Mouse (Mus musculus) urinary bladder, postnatal 14 days (tissue): Measurements from ENCODE around the gene Dis3l2.

Source experiments
- DNase-seq: peaks from one replicate; pipeline ENCODE4 v3.0.0; 2021; ENCODE audit warnings: low spot score

The Dis3l2 gene

GRCm38 (mm10) chr1:86916355-86916984 lies 212.9 kb downstream of the Dis3l2 start:
- no peak for DNase-seq

GRCm38 (mm10) chr1:86925776-86926175 lies 222.2 kb downstream of the Dis3l2 start:
- no peak for DNase-seq

DNA sequence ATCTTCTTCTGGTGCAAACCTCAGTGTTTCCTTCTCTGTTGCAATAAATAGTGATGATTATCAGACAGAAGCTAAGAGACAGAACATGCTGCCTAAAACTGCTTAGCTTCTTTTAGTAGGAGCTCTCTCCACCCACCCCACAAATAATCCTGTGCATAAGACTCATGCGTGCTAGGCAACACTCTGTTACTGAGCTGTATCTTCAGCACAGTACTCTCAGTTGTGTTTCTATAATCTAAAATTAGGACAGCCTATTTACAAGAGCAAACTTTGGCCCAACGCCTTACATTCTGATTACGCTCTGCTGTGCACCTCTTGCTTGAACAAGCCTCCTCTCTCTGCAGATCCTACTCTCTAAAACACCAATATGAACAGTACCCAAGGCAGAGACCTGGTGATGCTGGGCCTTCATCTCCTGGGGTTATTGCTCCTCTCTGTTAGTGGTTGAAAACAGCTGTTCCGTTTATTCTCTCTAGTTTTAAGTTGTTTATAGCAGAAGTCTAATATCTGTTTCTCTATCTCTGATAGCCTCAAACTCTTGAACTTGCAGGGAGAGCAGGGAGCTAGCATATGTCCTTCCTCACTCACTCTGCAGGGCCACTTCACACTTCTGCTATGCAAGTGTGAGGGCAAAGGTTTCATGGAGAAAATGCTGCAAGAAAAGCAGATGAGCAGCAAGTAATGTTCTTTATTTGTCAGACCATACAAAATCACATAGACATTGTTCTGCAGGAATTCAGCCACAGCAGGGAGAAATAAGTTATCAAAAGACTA lies 228.2 kb downstream of the Dis3l2 start:
- no peak for DNase-seq

DNA sequence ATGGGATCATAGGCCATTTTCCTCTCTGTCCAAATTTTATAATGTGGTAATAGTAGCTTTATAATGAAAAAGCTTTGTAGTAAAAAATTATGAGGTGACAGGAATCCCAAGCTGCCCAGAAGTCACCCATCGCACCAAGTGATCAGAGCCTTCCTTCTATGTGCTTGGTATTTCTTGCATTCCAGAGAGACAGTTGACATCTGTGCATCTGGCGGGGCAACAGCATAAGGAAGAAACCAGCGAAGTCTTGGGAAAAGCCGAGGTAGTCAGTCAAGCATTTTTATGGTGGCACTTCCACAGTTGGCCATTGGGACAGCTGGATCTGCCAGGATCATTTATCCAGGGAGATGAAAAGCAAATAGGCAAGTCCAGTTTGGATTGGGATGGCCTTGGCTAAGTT lies 229.2 kb downstream of the Dis3l2 start:
- no peak for DNase-seq

DNA sequence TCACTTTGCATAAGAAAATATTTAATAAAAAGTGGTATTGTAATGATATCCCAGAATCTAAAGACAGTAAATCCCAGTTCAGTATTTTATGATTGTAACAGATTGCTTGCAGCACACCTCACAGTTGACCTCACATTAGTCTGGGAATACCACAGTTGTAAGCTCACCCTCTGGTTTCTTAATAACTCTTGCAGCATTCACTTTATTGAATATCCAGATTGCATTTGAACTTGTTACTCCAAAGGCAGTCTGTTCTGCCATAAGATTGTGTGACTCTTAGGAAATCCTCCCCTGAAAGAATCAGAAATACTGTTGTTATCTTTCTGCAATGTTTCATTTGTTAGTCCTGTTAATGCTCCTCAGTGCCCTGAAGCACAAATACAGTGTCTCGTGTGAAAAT lies 230.0 kb downstream of the Dis3l2 start:
- DNase-seq: no peak

DNA sequence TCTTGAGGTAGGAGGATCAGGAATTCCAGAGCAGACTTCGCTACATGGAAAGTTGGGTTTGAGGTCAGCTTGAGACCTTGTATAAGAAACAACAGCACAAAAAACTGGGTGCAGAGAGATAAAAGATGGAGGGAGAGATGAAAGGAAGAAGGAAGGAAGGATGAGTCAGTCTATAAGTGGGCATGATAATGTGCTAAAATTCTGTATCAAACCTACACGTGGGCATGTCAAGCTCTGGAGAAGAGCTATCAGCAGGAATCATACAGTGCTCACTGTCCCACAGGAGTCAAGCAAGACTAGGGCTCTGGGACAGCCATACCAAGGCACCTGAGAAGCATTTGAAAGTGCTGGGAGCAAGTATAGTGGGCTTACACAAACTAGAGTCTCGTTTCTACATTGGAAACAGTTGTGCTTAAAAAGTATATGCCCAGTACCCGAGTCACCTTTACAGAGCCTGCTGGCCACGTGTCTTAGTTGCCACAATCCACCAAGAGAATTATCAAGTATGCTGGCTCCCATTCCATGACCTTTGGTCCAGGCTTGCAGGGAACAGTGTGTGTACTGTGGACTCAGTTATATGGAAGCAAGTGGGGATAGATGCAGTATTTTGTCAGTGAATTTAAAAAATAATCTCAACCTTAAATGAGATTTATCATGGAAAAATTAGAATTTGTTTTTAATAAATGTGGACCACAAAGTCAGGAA lies 248.0 kb downstream of the Dis3l2 start:
- DNase-seq: no peak

DNA sequence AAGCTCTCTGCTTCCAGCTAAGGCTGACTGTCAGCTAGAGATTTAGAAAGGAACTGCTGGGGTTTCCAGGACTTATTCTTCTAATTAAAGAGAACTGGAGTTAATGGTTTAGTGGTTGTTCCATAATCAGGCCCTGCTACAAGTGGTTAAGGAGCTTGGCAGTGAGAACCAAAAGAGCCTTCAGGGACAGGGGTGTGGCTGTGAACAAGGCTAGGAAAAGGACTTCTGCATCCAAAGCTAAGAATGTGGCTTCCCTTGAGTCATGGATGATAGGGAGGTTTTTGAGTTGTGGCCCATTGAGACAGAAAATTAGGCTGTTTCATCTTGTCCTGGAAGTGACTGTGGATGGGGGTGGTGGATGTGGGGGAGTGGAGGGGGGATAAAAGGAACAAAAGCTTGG lies 252.2 kb downstream of the Dis3l2 start:
- DNase-seq: no peak

GRCm38 (mm10) chr1:86968261-86968964 lies 264.8 kb downstream of the Dis3l2 start:
- peak; percentile 26 for DNase-seq

DNA sequence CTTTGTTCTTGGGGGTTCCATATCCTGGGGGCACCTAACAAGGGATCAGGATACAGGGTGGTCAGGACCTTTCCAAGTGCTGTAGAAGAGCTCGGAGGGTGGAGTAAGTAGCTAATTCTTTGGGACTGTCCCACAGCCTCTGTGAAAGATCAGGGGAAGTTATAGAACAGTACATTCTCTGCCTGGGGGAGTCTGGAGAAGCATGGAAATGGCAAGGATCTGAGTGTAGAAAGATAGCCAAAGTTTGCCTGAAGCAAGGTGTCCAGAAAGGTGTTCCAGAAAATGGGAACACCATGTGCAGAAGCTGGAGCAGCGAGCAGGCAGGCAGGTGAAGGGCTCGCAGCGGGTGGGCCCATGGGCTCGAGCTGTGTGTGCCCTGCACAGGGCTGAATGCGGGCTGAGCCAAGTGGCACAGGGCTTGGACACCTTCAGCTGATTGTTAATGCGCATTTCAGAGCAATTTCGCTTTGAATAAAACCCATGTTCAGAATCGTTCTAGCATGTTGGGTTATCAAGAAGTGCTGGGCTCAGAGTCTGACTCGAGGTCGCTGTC lies 265.6 kb downstream of the Dis3l2 start:
- no peak for DNase-seq

DNA sequence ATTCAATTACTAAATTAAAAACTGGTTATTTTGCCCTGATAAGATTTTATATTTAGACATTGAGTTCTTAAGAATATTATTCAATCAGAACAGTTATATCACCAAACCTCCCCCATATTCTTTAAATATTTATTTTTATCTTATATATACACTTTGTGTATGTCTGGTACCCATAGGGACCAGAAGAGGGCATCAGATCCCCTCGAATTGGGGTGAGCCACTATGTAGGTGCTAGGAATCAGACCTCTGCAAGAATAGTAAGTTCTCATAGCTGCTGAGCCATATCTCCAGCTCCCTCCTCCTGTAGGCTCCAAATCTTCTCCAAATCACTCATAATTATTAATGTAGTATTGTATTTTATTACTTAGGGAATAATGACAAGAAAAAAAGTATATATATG lies 269.1 kb downstream of the Dis3l2 start:
- DNase-seq: no peak

- no peak for DNase-seq
Observed at GRCm38 (mm10) chr1:86977018-86977417, 273.4 kb downstream of the Dis3l2 start.

DNA sequence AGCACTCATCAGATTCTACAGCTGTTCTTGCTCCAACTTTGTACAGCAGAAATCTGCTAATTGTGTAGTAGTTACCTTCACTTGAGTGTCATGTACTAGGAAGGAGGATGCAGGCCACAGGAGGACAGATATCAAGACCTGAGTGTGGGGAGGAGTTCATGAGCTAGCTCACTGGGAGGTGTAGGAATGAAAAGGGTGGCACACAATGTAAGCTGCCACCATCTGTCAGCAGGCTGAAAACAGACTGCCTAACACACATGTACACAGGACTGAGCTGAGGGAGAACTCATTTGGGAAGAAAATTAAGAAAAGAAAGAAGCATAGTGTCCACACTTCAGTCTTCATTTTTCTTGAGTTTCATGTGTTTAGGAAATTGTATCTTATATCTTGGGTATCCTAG lies 282.8 kb downstream of the Dis3l2 start:
- DNase-seq: no peak

DNA sequence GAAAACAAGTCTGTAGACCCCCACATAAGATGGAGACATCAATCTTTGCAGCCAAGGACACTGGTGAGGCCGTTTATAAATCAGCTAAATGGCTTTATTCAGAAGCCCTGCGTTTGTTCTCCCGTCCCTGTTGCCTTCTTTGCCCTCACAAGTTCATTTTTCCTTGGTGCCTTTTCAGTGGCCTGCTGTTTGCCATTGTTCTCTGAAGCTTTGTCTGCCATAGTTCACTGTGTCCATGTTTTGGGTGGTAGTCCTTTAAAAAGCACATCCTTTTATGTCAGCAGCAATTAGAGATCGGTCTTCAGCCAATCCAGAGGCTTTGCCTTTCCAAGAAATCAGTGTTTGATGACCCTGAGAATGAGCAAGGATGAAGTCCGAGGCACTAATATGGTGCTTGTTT lies 289.2 kb downstream of the Dis3l2 start:
- no peak for DNase-seq

- DNase-seq: no peak
Observed at GRCm38 (mm10) chr1:86994023-86994422, 290.4 kb downstream of the Dis3l2 start.

- DNase-seq: no peak
Observed at GRCm38 (mm10) chr1:86998051-86998450, 294.4 kb downstream of the Dis3l2 start.

DNA sequence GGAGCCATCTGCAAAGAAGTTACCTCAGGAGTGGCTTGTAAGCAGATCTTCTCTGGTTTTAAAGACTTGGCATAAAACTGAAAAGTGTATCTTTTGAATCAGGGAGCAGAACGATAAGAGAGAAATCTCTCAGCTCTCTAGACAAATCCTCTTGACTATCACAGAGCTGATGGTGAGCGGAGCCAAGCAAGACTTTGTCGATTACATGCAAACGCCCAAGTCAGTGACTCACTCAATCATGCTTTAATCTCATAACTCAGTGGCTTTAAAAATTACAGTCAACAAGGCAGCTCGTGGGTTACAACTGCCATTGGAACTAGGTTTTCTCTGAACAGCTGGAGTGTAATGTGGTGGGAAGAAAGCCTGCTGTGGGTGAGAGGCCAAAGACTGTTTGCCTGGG lies 297.8 kb downstream of the Dis3l2 start:
- DNase-seq: peak; percentile 4

DNA sequence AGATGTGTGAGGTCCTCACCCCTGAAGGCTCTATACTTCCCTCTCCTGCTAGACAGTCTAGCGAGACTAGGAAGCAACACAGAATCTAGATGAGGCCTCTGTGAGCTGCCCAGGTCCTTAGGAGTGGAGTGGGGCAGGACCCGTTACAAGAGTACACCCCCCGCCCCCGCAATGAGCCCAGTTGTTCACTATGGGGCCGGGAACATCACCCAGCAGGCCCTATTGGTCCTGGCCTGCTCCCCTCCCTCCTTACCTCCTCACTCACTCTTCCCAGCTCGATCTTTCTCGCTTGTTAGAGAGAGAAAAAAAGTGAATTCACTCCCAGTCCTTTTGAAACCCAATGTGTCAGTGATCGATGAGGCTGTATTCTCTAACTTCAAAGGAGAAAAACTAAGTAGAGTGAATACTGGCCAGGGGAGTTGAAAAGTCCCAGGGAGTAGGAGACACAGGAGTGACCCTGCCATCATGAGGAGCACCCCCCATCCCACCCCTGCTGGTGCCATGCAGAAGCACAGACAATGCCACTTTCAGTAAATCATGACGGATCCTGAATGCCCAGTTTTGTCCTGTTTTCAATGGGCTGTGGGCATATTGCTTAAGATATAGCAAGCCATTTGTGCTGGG lies 299.0 kb downstream of the Dis3l2 start:
- DNase-seq: no peak

- DNase-seq: no peak
Observed at GRCm38 (mm10) chr1:87003169-87003552, 299.6 kb downstream of the Dis3l2 start.

DNA sequence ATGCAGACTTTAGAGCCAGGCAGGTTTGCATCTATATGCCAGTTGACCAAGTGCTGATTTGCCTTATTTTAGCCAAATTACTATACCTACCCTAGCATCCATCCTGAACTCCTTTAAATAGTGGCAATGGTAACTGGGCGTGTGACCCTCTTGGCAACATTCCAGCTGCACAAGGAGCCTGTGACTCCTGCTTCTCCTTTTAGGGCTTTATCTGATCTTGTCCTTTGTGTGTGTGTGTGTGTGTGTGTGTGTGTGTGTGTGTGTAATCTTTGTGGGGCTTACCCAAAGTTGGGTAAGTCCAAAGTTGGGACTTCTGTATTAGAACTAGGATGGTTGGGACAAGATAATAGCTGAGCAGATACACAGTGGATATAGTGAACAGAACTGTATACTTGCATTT lies 302.8 kb downstream of the Dis3l2 start:
- DNase-seq: no peak

DNA sequence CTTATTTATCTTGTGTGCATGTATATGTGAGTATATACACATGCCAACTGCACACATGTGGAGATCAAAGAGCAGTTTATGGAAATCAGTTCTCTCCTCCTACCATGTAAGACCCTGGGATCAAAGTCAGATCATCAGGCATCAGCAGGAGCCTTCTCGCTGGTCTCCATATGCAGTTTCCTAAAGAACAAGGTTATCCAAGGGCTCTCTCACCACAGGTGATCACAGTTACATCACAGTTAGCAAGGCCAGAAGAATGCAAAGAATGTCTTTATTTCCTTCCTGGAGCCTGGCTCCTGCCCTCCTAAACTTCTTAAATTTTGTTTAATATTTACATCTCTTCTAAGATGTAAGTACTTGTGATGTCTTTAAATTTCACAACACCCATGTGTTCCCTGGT lies 304.6 kb downstream of the Dis3l2 start:
- no peak for DNase-seq

GRCm38 (mm10) chr1:87009156-87009555 lies 305.5 kb downstream of the Dis3l2 start:
- DNase-seq: no peak
